23 mouse cellular contexts compared by ENCODE assay signal in genomic region chr14:86453142-86453541, GRCm38 (mm10).
A peak's percentile ranks its signal among the peaks of the same experiment; 100 is the strongest.
DNase-seq lines count a peak whose midpoint lies in the region; ATAC-seq and TF ChIP-seq lines count a peak whose summit lies in the region.
"Had no signal": no experiment of that assay in that cellular context is flagged by ENCODE, and none has a peak within 500 bp of the region (broad histone marks: within the 10 kb centered on the region; RNA-seq: fewer than 3 reads in every experiment).

No protein-coding gene starts in this region.

- H3K4me3 ChIP-seq in heart, embryonic 11.5 days (ENCODE audit: low read depth, low read length), result no peak overlapping the region
- no peak overlapping the region for H3K4me3 ChIP-seq in heart, embryonic 16.5 days (ENCODE audit: low read length)
- H3K4me3 ChIP-seq in heart, adult 2 months, result no peak overlapping the region
- H3K4me3 ChIP-seq in liver, postnatal 0 days (ENCODE audit: low read depth, low read length), result no peak overlapping the region
- no peak overlapping the region for H3K4me3 ChIP-seq in liver, embryonic 11.5 days (ENCODE audit: low read depth, low read length)
- no peak overlapping the region for H3K4me3 ChIP-seq in stomach, embryonic 14.5 days (ENCODE audit: low read depth, low read length)
- H3K4me3 ChIP-seq in stomach, postnatal 0 days (ENCODE audit: low read depth, low read length), result no peak overlapping the region
- H3K4me3 ChIP-seq: embryonic facial prominence, embryonic 15.5 days; erythroblast, embryonic 14.5 days; forebrain, embryonic 10.5 days; gastrocnemius, adult 2 months; hindbrain, embryonic 12.5 days had no signal

- H3K4me1 ChIP-seq in heart, embryonic 11.5 days (ENCODE audit: control insufficient read depth, insufficient read depth, low read length), result no peaks in the 10 kb centered on the region
- no peaks in the 10 kb centered on the region for H3K4me1 ChIP-seq in heart, embryonic 16.5 days (ENCODE audit: control insufficient read depth, insufficient read depth, low read length)
- H3K4me1 ChIP-seq in heart, adult 2 months (ENCODE audit: control insufficient read depth, insufficient read depth, low read length), result no peaks in the 10 kb centered on the region
- no peaks in the 10 kb centered on the region for H3K4me1 ChIP-seq in liver, postnatal 0 days (ENCODE audit: insufficient read depth)
- H3K4me1 ChIP-seq in liver, embryonic 11.5 days (replicated peaks; ENCODE audit: control insufficient read depth, insufficient read depth, low read length), result no peaks in the 10 kb centered on the region
- H3K4me1 ChIP-seq in stomach, embryonic 14.5 days (ENCODE audit: control insufficient read depth, insufficient read depth, low read length), result no peaks in the 10 kb centered on the region
- H3K4me1 ChIP-seq in stomach, postnatal 0 days (replicated peaks; ENCODE audit: control insufficient read depth, insufficient read depth), result no peaks in the 10 kb centered on the region
- H3K4me1 ChIP-seq: embryonic facial prominence, embryonic 15.5 days; forebrain, embryonic 10.5 days; hindbrain, embryonic 12.5 days had no signal

- H3K79me2 ChIP-seq in heart, adult 2 months (replicated peaks; ENCODE audit: control insufficient read depth, insufficient read depth, low read length), result no peaks in the 10 kb centered on the region

- TF ChIP-seq EP300 in heart, adult 2 months (IDR thresholded peaks at IDR 0.05; ENCODE audit: insufficient read depth, low read depth, low read length), result no peak
- no peak for TF ChIP-seq EP300 in liver, postnatal 0 days (IDR thresholded peaks at IDR 0.05; ENCODE audit: low read depth)
- TF ChIP-seq EP300 in stomach, postnatal 0 days (optimal IDR thresholded peaks at IDR 0.05), result no peak

- no peak overlapping the region for H3K4me2 ChIP-seq in heart, embryonic 11.5 days
- H3K4me2 ChIP-seq in heart, embryonic 16.5 days (ENCODE audit: low read depth, low read length), result no peak overlapping the region
- no peak overlapping the region for H3K4me2 ChIP-seq in liver, postnatal 0 days (ENCODE audit: low read depth, low read length)
- H3K4me2 ChIP-seq in liver, embryonic 11.5 days, result no peak overlapping the region
- H3K4me2 ChIP-seq in stomach, embryonic 14.5 days (replicated peaks; ENCODE audit: low read depth, low read length), result no peak overlapping the region
- H3K4me2 ChIP-seq in stomach, postnatal 0 days (replicated peaks; ENCODE audit: low read depth), result no peak overlapping the region
- H3K4me2 ChIP-seq: embryonic facial prominence, embryonic 15.5 days; hindbrain, embryonic 12.5 days had no signal

- no peak for TF ChIP-seq POLR2A in heart, adult 2 months (IDR thresholded peaks at IDR 0.05; ENCODE audit: insufficient read depth, low read depth, low read length)

- no peaks in the 10 kb centered on the region for H3K36me3 ChIP-seq in heart, embryonic 11.5 days (ENCODE audit: control insufficient read depth, insufficient read depth, low read length)
- no peaks in the 10 kb centered on the region for H3K36me3 ChIP-seq in heart, embryonic 16.5 days (ENCODE audit: control insufficient read depth, insufficient read depth)
- H3K36me3 ChIP-seq in heart, adult 2 months (ENCODE audit: control insufficient read depth, insufficient read depth, low read length), result no peaks in the 10 kb centered on the region
- no peaks in the 10 kb centered on the region for H3K36me3 ChIP-seq in liver, postnatal 0 days (replicated peaks; ENCODE audit: insufficient read depth, low read length)
- H3K36me3 ChIP-seq in liver, embryonic 11.5 days (ENCODE audit: control insufficient read depth, insufficient read depth, low read length), result no peaks in the 10 kb centered on the region
- H3K36me3 ChIP-seq in stomach, embryonic 14.5 days (ENCODE audit: control insufficient read depth, insufficient read depth, low read length), result no peaks in the 10 kb centered on the region
- no peaks in the 10 kb centered on the region for H3K36me3 ChIP-seq in stomach, postnatal 0 days (ENCODE audit: control insufficient read depth, insufficient read depth, low read length)
- H3K36me3 ChIP-seq: embryonic facial prominence, embryonic 15.5 days; forebrain, embryonic 10.5 days; hindbrain, embryonic 12.5 days had no signal

- intact Hi-C loops in heart, postnatal 14 days (cut with DNase I), result loop anchor here (5.0 kb wide), 1 partner anchor 116 kb away; no protein-coding TSS in a partner anchor
- intact Hi-C loops in heart, adult 2 months (cut with DNase I), result no loop called here

- no peak for ATAC-seq in heart, embryonic 11.5 days (replicated peaks; ENCODE audit: insufficient number of reproducible peaks, low FRiP score, low TSS enrichment)
- 0 out of 2 replicates have a peak, but pooled peaks have one; percentile 10 for ATAC-seq in heart, embryonic 16.5 days (replicated peaks; ENCODE audit: extremely low read depth, insufficient read depth, low FRiP score)
- peak; percentile 10; the same call in 1 of the 2 replicates for ATAC-seq in liver, postnatal 0 days
- ATAC-seq in liver, embryonic 11.5 days (replicated peaks; ENCODE audit: low FRiP score), result no peak
- ATAC-seq in stomach, embryonic 14.5 days (ENCODE audit: insufficient number of reproducible peaks, insufficient read depth, low FRiP score, low read depth), result no peak
- no peak for ATAC-seq in stomach, postnatal 0 days (ENCODE audit: low FRiP score, low TSS enrichment)
- ATAC-seq: forebrain, embryonic 14.5 days; hindbrain, embryonic 16.5 days; inflammation-experienced regulatory T-cells, adult 6 months had no signal

- DNase-seq in heart, postnatal 14 days, result no peak
- DNase-seq in heart, adult 2 months, result no peak
- no peak for DNase-seq in liver, postnatal 0 days
- DNase-seq in liver, embryonic 11.5 days (ENCODE audit: low spot score), result no peak
- DNase-seq in stomach, postnatal 0 days (ENCODE audit: low spot score), result no peak
- DNase-seq: adrenal gland, postnatal 10 days; cerebellum, adult 11 months; cerebellum, adult 8-10 months; cerebellum, postnatal 14 days; embryo, embryonic 11 days; gastrocnemius, adult 2 months; gastrocnemius, postnatal 25 days; heart, postnatal 10 days had no signal

- H3K9ac ChIP-seq in heart, embryonic 11.5 days (ENCODE audit: low read depth, low read length), result no peak overlapping the region
- no peak overlapping the region for H3K9ac ChIP-seq in heart, embryonic 16.5 days (ENCODE audit: low read length)
- no peak overlapping the region for H3K9ac ChIP-seq in heart, adult 2 months (ENCODE audit: low read depth, low read length)
- H3K9ac ChIP-seq in liver, postnatal 0 days (replicated peaks), result no peak overlapping the region
- H3K9ac ChIP-seq in liver, embryonic 11.5 days (ENCODE audit: low read depth, low read length), result no peak overlapping the region
- H3K9ac ChIP-seq in stomach, embryonic 14.5 days (replicated peaks; ENCODE audit: low read depth, low read length), result no peak overlapping the region
- no peak overlapping the region for H3K9ac ChIP-seq in stomach, postnatal 0 days (ENCODE audit: low read length)
- H3K9ac ChIP-seq: embryonic facial prominence, embryonic 15.5 days; hindbrain, embryonic 12.5 days had no signal

- no peak for TF ChIP-seq CTCF in heart, adult 2 months (IDR thresholded peaks at IDR 0.05)
- no peak for TF ChIP-seq CTCF in liver, postnatal 0 days (IDR thresholded peaks at IDR 0.05; ENCODE audit: low read depth)
- TF ChIP-seq CTCF in stomach, postnatal 0 days (IDR thresholded peaks at IDR 0.05; ENCODE audit: low read depth), result no peak

- H3K27ac ChIP-seq in heart, embryonic 11.5 days (ENCODE audit: low read depth, low read length), result peak overlapping the region; percentile 42
- no peak overlapping the region; the same call in 1 of the 2 replicates for H3K27ac ChIP-seq in heart, embryonic 16.5 days (ENCODE audit: low read length)
- H3K27ac ChIP-seq in heart, adult 2 months, result no peak overlapping the region
- H3K27ac ChIP-seq in liver, postnatal 0 days (ENCODE audit: low read depth), result no peak overlapping the region
- no peak overlapping the region for H3K27ac ChIP-seq in liver, embryonic 11.5 days (ENCODE audit: low read depth, low read length)
- peak overlapping the region; percentile 39; the same call in 1 of the 2 replicates for H3K27ac ChIP-seq in stomach, embryonic 14.5 days (ENCODE audit: low read length)
- H3K27ac ChIP-seq in stomach, postnatal 0 days (replicated peaks), result no peak overlapping the region
- H3K27ac ChIP-seq: embryonic facial prominence, embryonic 15.5 days; forebrain, embryonic 10.5 days; gastrocnemius, adult 2 months; hindbrain, embryonic 12.5 days had no signal

- WGBS in heart, embryonic 11.5 days (ENCODE audit: insufficient replicate concordance), result 71% methylated on average over 2 of the region's 2 CpGs
- 61% methylated on average over 2 of the region's 2 CpGs for WGBS in heart, embryonic 16.5 days
- WGBS in heart, adult 2 months, result 45% methylated on average over 2 of the region's 2 CpGs
- WGBS in liver, postnatal 0 days (ENCODE audit: insufficient replicate concordance), result 62% methylated on average over 2 of the region's 2 CpGs
- 64% methylated on average over 2 of the region's 2 CpGs for WGBS in liver, embryonic 11.5 days
- WGBS in stomach, embryonic 14.5 days, result 61% methylated on average over 2 of the region's 2 CpGs
- WGBS in stomach, postnatal 0 days, result 33% methylated on average over 2 of the region's 2 CpGs

- no peaks in the 10 kb centered on the region for H3K9me3 ChIP-seq in heart, embryonic 11.5 days (replicated peaks; ENCODE audit: control insufficient read depth, low read length)
- no peaks in the 10 kb centered on the region for H3K9me3 ChIP-seq in heart, embryonic 16.5 days (replicated peaks; ENCODE audit: control insufficient read depth, low read length)
- H3K9me3 ChIP-seq in liver, postnatal 0 days (ENCODE audit: low read length), result no peaks in the 10 kb centered on the region
- no peaks in the 10 kb centered on the region for H3K9me3 ChIP-seq in liver, embryonic 11.5 days (ENCODE audit: control insufficient read depth, low read length)
- no peaks in the 10 kb centered on the region for H3K9me3 ChIP-seq in stomach, embryonic 14.5 days (ENCODE audit: control insufficient read depth, low read depth, low read length)
- H3K9me3 ChIP-seq in stomach, postnatal 0 days (ENCODE audit: control insufficient read depth, low read length), result no peaks in the 10 kb centered on the region
- H3K9me3 ChIP-seq: embryonic facial prominence, embryonic 15.5 days; forebrain, embryonic 10.5 days; hindbrain, embryonic 12.5 days had no signal

- H3K27me3 ChIP-seq in heart, embryonic 11.5 days (ENCODE audit: control insufficient read depth, insufficient read depth, low read length), result no peaks in the 10 kb centered on the region
- no peaks in the 10 kb centered on the region for H3K27me3 ChIP-seq in heart, embryonic 16.5 days (ENCODE audit: control insufficient read depth, insufficient read depth, low read length)
- no peaks in the 10 kb centered on the region for H3K27me3 ChIP-seq in heart, adult 2 months (ENCODE audit: control insufficient read depth, insufficient read depth, low read length)
- no peaks in the 10 kb centered on the region for H3K27me3 ChIP-seq in liver, postnatal 0 days (ENCODE audit: insufficient read depth, low read length)
- H3K27me3 ChIP-seq in liver, embryonic 11.5 days (replicated peaks; ENCODE audit: control insufficient read depth, insufficient read depth, low read length), result no peaks in the 10 kb centered on the region
- no peaks in the 10 kb centered on the region for H3K27me3 ChIP-seq in stomach, embryonic 14.5 days (ENCODE audit: control insufficient read depth, insufficient read depth, low read length)
- no peaks in the 10 kb centered on the region for H3K27me3 ChIP-seq in stomach, postnatal 0 days (ENCODE audit: control insufficient read depth, insufficient read depth, low read length)
- H3K27me3 ChIP-seq: embryonic facial prominence, embryonic 15.5 days; hindbrain, embryonic 12.5 days had no signal

Comparison
In these comparisons a context has a peak if more than half of its experiments do, and no peak if none do; other contexts are left out.
1. ATAC-seq: peak in heart, embryonic 16.5 days (single experiment) and liver, postnatal 0 days (single experiment); none in heart, embryonic 11.5 days (single experiment), liver, embryonic 11.5 days (single experiment), stomach, embryonic 14.5 days (single experiment) and stomach, postnatal 0 days (single experiment).
2. H3K27ac ChIP-seq: peak in heart, embryonic 11.5 days (single experiment) and stomach, embryonic 14.5 days (single experiment); none in heart, embryonic 16.5 days (single experiment), heart, adult 2 months (single experiment), liver, postnatal 0 days (single experiment), liver, embryonic 11.5 days (single experiment) and stomach, postnatal 0 days (single experiment).